Mouse (Mus musculus) gastrocnemius, adult 8-10 months (tissue): ENCODE data around the gene Emilin2. TPM values are rescaled to one million over a fixed set of nuclear protein-coding genes. Genes with fewer than 3 reads are reported as not detected.
A peak's percentile ranks its signal among the peaks of the same experiment; 100 is the strongest.
"Not testable (repeated sequence)": the region's sequence is repeated elsewhere in the genome, so short reads cannot be mapped to it uniquely, and the experiment has no call there.

Experiments used
- DNase-seq, 2 experiments: peaks; one replicate each; pipeline ENCODE4 v3.0.0; 2022; ENCODE audit warnings: low spot score in 2 of 2
- total RNA-seq, 4 experiments: library from RNA; stranded (reverse); gene quantifications; 2 replicates each; pipeline ENCODE4 v1.2.4; 2022

Gene Emilin2
- total RNA-seq: 1 to 10 TPM; 2.8 to 5.3 (median 3.2) TPM

DNA sequence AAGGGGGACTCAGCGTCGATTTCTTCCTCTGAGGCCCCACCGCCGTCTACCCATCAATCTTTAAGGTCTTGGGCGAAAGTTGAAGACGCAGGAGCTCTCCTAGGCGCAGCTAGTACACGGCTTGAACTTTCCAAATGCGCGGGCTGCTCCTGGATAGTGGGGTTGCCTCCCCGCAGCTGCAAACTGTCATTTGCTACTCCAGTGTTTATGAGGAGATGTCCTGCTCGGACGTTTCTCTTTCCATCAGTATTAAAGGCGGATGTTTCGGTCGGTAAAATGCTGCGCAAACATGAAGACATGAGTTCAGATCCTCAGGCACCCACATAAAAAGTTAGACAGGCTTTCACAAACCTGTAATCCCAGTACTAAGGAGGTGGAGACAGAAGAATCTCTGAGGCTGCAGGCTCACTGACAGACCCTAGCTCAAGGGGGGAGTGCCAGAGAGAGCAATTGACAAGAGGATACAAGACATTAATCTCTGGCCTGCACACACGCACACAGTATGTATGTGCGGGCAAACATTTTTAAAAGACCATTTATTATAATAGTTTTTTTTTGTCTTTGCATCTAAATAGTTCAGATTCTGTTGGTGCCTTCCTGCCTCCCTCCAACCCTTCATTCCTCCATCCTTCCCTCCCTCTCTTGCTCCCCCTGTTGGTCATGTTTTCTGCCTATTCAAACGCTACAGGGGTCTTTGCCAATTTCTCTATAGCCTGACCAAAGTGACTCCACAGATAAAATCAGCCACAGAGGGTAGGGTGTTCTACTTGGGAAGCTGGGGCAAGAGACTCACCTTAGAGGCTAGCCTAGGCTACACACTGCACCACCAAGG, at the start of gene Emilin2:
Emilin2 (minus strand) TSS at position 639 of the 832 bp plus-strand sequence.
- no peak for DNase-seq

DNA sequence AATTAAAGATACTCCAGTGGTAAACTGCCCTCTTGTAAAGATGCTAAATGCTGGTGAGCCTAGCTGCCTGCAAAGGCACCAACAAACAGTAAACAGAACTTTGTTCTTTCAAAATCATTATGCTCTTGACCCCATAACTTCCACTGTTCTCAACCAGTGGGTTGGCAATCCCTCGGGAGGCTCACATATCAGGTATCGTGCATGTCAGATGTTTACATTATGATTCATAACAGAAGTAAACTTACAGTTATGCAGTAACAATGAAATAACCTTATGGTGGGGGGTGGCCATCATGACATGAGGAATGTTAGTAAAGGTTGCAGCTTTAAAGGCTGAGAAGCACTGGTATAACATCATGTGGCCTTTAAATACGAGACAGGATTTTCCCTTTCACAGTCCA, 43.7 kb upstream of the Emilin2 start:
- DNase-seq: no peak

- no peak for DNase-seq
Observed at GRCm38 (mm10) chr17:71354205-71354604, 42.4 kb upstream of the Emilin2 start.

DNA sequence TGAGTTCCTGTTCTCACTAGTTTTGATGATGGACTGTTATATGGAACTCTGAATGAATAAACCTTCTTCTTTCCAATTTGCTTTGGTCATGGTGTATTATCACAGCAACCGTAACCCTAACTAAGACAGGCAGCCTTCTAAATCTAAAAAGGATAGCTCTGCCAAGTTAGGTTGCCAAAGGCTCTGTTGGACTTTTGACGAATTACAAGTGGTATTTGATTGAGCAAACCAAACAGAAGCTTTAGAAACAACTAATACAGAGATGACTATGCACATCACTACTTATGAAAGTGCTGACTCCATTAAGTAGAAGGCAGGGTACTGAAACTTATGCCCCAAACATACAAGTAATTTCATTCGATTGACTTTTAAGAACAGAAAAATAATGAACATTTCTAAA, 36.4 kb upstream of the Emilin2 start:
- no peak for DNase-seq

DNA sequence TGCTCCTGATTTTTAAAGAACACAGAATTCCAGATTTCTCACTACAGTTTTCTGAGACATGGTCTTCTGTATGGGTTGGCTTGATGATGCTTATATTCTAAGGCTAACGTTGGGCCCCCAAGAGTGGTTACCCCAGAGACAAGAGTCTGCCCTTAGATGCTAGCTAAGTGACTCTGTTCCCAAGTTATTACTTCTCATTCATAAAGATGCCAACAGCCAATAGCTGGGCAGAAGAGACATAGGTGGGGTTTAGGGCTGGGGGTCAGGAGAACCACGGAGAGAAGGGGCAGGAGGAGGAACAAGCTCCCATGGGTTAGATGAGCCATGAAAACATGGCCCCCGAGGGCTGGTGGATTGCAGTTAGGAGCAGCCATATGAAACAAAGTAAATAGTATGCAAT, 30.2 kb upstream of the Emilin2 start:
- DNase-seq: no peak

DNA sequence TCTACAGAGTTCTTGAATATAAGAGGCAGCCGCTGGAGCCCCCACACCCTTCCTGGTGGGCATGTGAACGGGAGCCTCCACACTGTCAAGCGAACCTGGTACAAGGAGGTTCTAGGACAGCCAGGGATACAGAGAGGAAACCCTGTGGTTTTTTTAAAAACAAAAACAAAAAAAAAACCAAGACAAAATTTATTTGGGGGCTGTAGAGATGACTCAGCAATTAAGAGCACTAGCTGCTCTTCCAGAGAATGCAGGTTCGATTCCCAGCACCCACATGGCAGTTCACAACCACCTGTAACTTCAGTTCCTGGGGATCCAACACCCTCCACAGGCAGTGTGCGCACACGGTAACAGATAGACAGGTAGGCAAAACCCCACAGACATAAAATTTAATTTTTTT, 26.8 kb upstream of the Emilin2 start:
- no peak for DNase-seq

DNA sequence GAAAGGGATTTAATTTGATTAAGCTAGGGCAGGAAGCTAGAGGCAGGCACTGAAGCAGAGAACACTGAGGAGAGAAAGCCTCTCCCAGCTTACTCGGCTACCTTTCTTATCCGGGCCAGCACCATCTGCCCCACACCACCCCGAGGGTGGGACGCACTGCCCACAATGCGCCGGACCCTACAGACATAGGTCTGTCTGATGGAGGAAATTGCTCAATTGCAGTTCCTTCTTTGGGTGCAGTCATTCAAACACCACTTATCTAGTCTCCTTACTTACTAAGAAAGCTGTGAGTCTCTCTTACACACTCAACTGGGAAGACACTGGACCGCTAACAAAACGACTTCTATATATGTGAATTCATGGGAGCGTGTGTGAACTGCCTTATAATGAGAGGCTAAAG, 25.8 kb upstream of the Emilin2 start:
- no peak for DNase-seq

DNA sequence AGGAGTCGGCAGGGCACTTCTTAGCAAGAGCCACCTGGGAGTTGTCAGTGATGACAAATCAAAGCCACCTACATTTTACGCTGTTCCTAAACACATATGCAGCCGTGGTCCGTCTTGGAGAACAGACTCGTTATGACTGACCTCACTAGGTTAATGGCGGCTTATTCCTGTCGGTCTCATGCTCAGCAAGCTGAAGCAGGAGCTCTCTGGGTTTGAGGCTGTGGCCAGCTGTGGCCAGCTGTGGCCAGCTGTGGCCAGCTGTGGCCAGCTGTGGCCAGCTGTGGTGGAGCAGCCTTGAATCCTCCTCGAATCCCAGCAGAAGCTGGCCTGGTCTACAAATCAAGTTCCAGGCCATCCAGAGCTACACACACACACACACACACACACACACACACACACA, 24.6 kb upstream of the Emilin2 start:
- no peak for DNase-seq

DNA sequence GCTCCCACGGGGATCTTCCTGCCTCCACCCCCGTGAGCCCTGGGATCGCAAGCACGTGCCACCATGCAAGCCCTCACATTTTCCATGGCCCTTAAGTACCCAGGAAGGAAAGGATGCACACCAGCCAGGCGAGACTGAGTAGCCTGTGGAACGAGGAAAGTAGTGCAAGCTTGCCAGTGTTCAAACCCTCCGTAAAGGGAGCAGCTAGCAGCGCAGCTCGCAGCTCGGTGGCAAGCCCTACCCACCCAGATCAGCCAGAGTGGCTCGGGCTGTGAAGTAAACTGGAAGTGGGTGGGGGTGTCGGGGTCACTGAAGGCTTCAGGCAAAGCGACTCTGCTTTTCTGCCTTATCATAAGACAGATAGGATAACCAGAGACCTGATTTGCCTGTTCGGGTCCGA, 20.5 kb upstream of the Emilin2 start:
- no peak for DNase-seq

- DNase-seq: not testable (repeated sequence)
Observed at GRCm38 (mm10) chr17:71320731-71321130, 9.0 kb upstream of the Emilin2 start.

- no peak for DNase-seq
Observed at GRCm38 (mm10) chr17:71319361-71319760, 7.6 kb upstream of the Emilin2 start.

GRCm38 (mm10) chr17:71317571-71317970, 5.8 kb upstream of the Emilin2 start:
- no peak for DNase-seq

GRCm38 (mm10) chr17:71314315-71314714, 2.5 kb upstream of the Emilin2 start:
- no peak for DNase-seq

DNA sequence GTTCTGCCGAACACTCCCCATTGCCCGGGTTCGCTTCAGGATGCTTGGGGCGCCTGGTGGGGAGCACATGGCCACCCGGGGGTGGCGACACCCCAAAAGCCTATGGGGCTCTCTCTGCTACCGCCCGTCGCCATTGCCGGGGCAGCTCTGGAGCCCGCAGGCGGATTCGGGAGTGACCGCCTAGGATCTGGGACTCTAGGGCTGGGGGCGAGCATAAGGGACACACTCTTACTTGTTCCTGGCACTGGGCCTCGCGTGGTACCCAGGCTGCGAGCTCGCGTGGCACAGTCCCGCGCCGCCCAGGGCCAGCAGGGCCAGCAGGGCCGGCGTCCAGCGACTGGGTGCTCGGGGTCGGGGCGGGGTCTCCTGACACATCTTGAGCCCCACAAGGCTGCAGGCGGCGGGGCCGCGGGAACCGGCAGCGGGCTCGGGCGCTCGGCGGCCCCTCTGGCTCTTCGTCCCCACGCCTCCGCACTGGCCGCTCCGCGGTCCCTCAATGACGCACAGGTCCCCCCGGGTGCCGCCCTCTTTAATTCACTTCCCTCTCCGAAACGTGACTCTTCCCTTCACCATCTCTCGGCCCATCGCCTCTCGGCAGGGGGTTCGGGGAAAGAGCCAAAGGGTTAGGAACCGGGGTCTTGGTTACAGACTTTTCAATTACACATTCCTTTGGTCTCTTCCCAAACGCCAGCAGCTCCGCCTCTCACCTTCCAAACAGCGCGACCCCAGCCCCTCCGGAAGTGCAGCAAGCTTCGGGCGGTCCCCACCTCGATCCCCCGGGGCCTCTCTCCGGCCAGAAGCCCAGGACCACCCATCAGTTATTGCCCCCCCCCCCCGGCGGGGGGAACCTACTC, 1.1 kb downstream of the Emilin2 start:
- DNase-seq: peak; percentile 43 to 51

GRCm38 (mm10) chr17:71309711-71310485, 1.9 kb downstream of the Emilin2 start:
- no peak for DNase-seq

DNA sequence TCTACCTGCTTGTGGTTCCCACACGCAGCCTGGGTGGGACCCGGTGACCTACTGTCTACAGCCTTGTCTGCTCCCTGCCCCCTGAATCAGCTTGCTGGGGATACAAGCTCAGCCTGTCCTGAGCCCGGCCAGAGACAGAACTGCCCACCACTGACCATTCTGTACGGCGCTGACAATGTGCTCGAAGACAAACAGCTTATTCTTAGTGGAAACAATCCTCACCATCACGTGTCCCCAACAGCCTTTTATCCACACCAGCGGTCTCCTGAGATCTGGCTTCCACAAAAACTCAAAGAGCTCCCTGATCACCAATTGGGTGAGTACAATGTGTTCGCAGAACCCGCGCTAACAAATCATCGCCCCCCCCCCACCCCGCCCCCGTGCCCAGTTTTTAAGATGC, 2.6 kb downstream of the Emilin2 start:
- no peak for DNase-seq

GRCm38 (mm10) chr17:71308296-71308695, 3.5 kb downstream of the Emilin2 start:
- DNase-seq: no peak

- no peak for DNase-seq
Observed at GRCm38 (mm10) chr17:71307251-71307790, 4.5 kb downstream of the Emilin2 start.

DNA sequence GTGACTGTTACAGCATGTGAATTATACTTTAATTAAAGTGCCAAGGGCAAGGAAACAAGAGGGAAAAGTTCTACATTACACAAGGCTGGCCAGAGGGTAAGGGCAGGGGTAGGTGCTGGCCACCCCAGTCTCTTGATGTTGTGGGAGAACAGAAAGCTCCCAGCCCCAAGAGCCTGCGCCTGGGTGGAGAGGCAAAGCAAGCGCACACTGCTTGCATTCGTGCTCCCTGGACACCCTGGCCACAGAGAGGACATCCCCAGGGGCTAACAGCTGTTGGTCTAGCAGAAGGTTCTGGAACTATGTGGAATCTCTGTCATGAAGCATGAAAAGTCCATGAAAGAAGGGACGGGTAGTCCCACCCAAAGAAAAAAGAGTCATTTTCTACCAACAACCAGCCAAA, 5.1 kb downstream of the Emilin2 start:
- no peak for DNase-seq

DNA sequence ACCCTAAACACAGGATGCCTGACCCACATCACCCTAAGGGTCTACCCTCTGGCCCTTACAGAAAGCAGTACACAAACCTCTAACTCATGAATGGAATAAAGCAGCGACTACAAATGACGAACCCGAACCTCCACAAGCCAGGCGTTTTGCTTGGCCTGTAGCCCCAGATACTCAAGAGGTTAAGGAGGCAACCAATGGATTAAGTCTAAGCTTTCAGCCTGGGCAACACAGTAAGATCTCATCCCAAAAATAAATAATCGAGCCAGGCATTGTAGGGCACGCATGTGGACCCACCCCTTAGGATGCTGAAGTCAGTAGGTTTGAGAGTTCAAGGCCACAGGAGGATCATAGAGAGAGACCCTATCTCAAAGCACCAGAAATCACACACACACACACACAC, 5.7 kb downstream of the Emilin2 start:
- DNase-seq: no peak

DNA sequence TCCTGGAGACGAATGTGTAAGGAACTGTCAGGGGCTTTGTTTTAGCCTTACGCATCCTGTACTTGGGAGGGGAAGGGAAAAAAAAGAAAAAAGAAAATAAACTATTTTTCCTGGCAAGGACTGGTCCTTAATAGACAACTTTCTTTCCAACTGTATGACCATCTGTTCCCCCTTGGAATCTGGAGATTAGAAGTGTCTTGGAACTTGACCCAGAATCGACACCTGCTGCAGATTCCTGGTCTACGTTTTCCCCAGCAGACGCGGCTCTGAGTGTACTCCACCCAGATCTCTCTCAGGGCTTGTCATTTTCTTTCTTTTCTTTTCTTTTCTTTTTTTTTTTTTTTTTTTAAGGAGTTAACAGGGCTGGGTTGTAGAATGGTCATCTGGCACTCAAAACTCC, 8.3 kb downstream of the Emilin2 start:
- DNase-seq: no peak
